In the genomic region with DNA sequence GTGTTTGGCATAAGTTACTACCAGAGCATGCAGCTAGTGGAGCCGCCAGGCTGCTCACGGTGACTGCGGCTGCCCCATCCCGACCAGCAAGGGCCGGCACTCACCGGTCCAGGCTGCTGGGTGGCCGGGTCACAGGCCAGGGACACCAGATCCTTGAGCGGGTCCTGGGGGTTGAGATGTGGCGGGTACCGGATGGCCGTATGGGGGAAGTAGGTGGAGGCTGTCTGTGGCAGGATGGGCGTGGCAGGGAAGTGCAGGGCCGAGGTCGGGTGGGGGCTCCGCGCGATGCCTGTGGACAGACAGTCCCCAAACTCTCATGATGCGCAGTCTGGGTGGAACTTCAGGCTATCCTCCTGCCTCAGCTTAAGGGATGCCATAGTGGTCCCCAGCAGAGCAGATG, we compare ENCODE assay signal across 9 mouse cellular contexts. TPM values are rescaled to one million over a fixed set of nuclear protein-coding genes. Genes with fewer than 3 reads are reported as not detected.
DNase-seq lines count a peak whose midpoint lies in the region; ATAC-seq lines count a peak whose summit lies in the region.
"Had no signal": no experiment of that assay in that cellular context is flagged by ENCODE, and none has a peak within 500 bp of the region (broad histone marks: within the 10 kb centered on the region; RNA-seq: fewer than 3 reads in every experiment).

No protein-coding gene starts in this region.

- peaks cover 95% of the 10 kb centered on the region for H3K4me1 ChIP-seq in forebrain, embryonic 10.5 days
- peaks cover 63% of the 10 kb centered on the region for H3K4me1 ChIP-seq in forebrain, embryonic 13.5 days
- H3K4me1 ChIP-seq in neural tube, embryonic 12.5 days: peaks cover 76% of the 10 kb centered on the region
- H3K4me1 ChIP-seq in neural tube, embryonic 15.5 days: peaks cover 70% of the 10 kb centered on the region
- H3K4me1 ChIP-seq in limb, embryonic 12.5 days (replicated peaks): peaks cover 91% of the 10 kb centered on the region

- no peak for DNase-seq in forebrain, embryonic 10.5 days (ENCODE audit: extremely low spot score, low spot score)
- peak; percentile 36 to 53 for DNase-seq in natural killer cell, adult 2 months (ENCODE audit: low spot score in 2 of 2)
- DNase-seq in retina, postnatal 1 day: no peak
- DNase-seq in gastrocnemius, postnatal 14 days: no peak

- no peak overlapping the region for H3K4me2 ChIP-seq in forebrain, embryonic 13.5 days
- 0 out of 2 replicates have a peak overlapping the region, but pooled peaks have one; percentile 3 for H3K4me2 ChIP-seq in neural tube, embryonic 12.5 days (replicated peaks)
- no peak overlapping the region for H3K4me2 ChIP-seq in neural tube, embryonic 15.5 days
- no peak overlapping the region for H3K4me2 ChIP-seq in limb, embryonic 12.5 days

- H3K27me3 ChIP-seq in forebrain, embryonic 10.5 days (ENCODE audit: poor library complexity, severe bottlenecking): peaks cover 97% of the 10 kb centered on the region
- H3K27me3 ChIP-seq in forebrain, embryonic 13.5 days: peaks cover 41% of the 10 kb centered on the region
- H3K27me3 ChIP-seq in neural tube, embryonic 12.5 days (replicated peaks): peaks cover 30% of the 10 kb centered on the region
- peaks cover 11% of the 10 kb centered on the region for H3K27me3 ChIP-seq in neural tube, embryonic 15.5 days (replicated peaks)
- peaks cover 60% of the 10 kb centered on the region for H3K27me3 ChIP-seq in limb, embryonic 12.5 days

- intact Hi-C loops in gastrocnemius, postnatal 14 days (cut with DNase I; ENCODE audit: low total_unique reads): no loop called here

- ATAC-seq in forebrain, embryonic 13.5 days: no peak
- ATAC-seq in neural tube, embryonic 12.5 days (ENCODE audit: low FRiP score, low read depth): no peak
- ATAC-seq in neural tube, embryonic 15.5 days (ENCODE audit: low FRiP score): no peak
- no peak for ATAC-seq in limb, embryonic 12.5 days (ENCODE audit: insufficient number of reproducible peaks, insufficient read depth, low FRiP score, low TSS enrichment, low read depth)

- 57% methylated on average over 18 of the region's 18 CpGs for WGBS in forebrain, embryonic 10.5 days
- WGBS in forebrain, embryonic 13.5 days: 55% methylated on average over 18 of the region's 18 CpGs
- 55% methylated on average over 18 of the region's 18 CpGs for WGBS in neural tube, embryonic 12.5 days
- WGBS in neural tube, embryonic 15.5 days: 61% methylated on average over 18 of the region's 18 CpGs
- 62% methylated on average over 18 of the region's 18 CpGs for WGBS in limb, embryonic 12.5 days

- H3K4me3 ChIP-seq in forebrain, embryonic 10.5 days: no peak overlapping the region
- no peak overlapping the region for H3K4me3 ChIP-seq in forebrain, embryonic 13.5 days
- no peak overlapping the region for H3K4me3 ChIP-seq in neural tube, embryonic 12.5 days
- H3K4me3 ChIP-seq in neural tube, embryonic 15.5 days (replicated peaks): no peak overlapping the region
- H3K4me3 ChIP-seq in limb, embryonic 12.5 days (replicated peaks): no peak overlapping the region
- H3K4me3 ChIP-seq: myocyte had no signal

- H3K27ac ChIP-seq in forebrain, embryonic 10.5 days: peak overlapping the region; percentile 45
- no peak overlapping the region for H3K27ac ChIP-seq in forebrain, embryonic 13.5 days
- no peak overlapping the region for H3K27ac ChIP-seq in neural tube, embryonic 12.5 days
- H3K27ac ChIP-seq in neural tube, embryonic 15.5 days (replicated peaks): no peak overlapping the region
- H3K27ac ChIP-seq in limb, embryonic 12.5 days: peak overlapping the region; percentile 35; the same call in 1 of the 2 replicates

- no peaks in the 10 kb centered on the region for H3K9me3 ChIP-seq in forebrain, embryonic 10.5 days
- H3K9me3 ChIP-seq in forebrain, embryonic 13.5 days (replicated peaks): no peaks in the 10 kb centered on the region
- no peaks in the 10 kb centered on the region for H3K9me3 ChIP-seq in neural tube, embryonic 12.5 days
- no peaks in the 10 kb centered on the region for H3K9me3 ChIP-seq in neural tube, embryonic 15.5 days (replicated peaks)
- H3K9me3 ChIP-seq in limb, embryonic 12.5 days: no peaks in the 10 kb centered on the region

- peaks cover 16% of the 10 kb centered on the region for H3K36me3 ChIP-seq in forebrain, embryonic 10.5 days (replicated peaks)
- H3K36me3 ChIP-seq in forebrain, embryonic 13.5 days (ENCODE audit: poor library complexity, severe bottlenecking): peaks cover 59% of the 10 kb centered on the region
- H3K36me3 ChIP-seq in neural tube, embryonic 12.5 days: peaks cover 27% of the 10 kb centered on the region
- peaks cover 54% of the 10 kb centered on the region for H3K36me3 ChIP-seq in neural tube, embryonic 15.5 days
- peaks cover 48% of the 10 kb centered on the region for H3K36me3 ChIP-seq in limb, embryonic 12.5 days

- H3K9ac ChIP-seq in forebrain, embryonic 13.5 days: no peak overlapping the region
- no peak overlapping the region for H3K9ac ChIP-seq in neural tube, embryonic 12.5 days
- no peak overlapping the region for H3K9ac ChIP-seq in neural tube, embryonic 15.5 days (replicated peaks)
- H3K9ac ChIP-seq in limb, embryonic 12.5 days (replicated peaks): no peak overlapping the region

RNA-seq across cellular contexts. Expression of a gene that starts 11.9 kb away (rescaled TPM):
- 1.6 and 1.9 TPM in 2 replicates for polyA plus RNA-seq in forebrain, embryonic 10.5 days (2016; fragmentation: Nextera tagmentation; extraction: Ambion mirVana)
- 1.8 TPM in 2 replicates for polyA plus RNA-seq in forebrain, embryonic 13.5 days (2015; fragmentation: Nextera tagmentation; extraction: Ambion mirVana)
- 2.1 and 2.7 TPM in 2 replicates for polyA plus RNA-seq in neural tube, embryonic 12.5 days (2016; fragmentation: Nextera tagmentation; extraction: Ambion mirVana)
- polyA plus RNA-seq in neural tube, embryonic 15.5 days (2015; fragmentation: Nextera tagmentation; extraction: Ambion mirVana): 2.5 and 9.3 TPM in 2 replicates
- 2.9 and 3.0 TPM in 2 replicates for polyA plus RNA-seq in limb, embryonic 12.5 days (2016; fragmentation: Nextera tagmentation; extraction: Ambion mirVana)
- total RNA-seq in gastrocnemius, postnatal 14 days (2021): under 1 TPM; 0.45 to 0.91 TPM

RNA-seq across cellular contexts. Expression of a gene that starts 15.9 kb away (rescaled TPM):
- polyA plus RNA-seq in forebrain, embryonic 10.5 days (2016; fragmentation: Nextera tagmentation; extraction: Ambion mirVana): 0.78 and 1.4 TPM in 2 replicates
- polyA plus RNA-seq in forebrain, embryonic 13.5 days (2015; fragmentation: Nextera tagmentation; extraction: Ambion mirVana): 2.1 and 2.3 TPM in 2 replicates
- polyA plus RNA-seq in neural tube, embryonic 12.5 days (2016; fragmentation: Nextera tagmentation; extraction: Ambion mirVana): 2.3 and 2.5 TPM in 2 replicates
- 3.4 and 3.6 TPM in 2 replicates for polyA plus RNA-seq in neural tube, embryonic 15.5 days (2015; fragmentation: Nextera tagmentation; extraction: Ambion mirVana)
- polyA plus RNA-seq in limb, embryonic 12.5 days (2016; fragmentation: Nextera tagmentation; extraction: Ambion mirVana): 1.1 and 3.1 TPM in 2 replicates
- under 1 TPM in 1 of 2 experiments, not detected in 1; 0.80 TPM for total RNA-seq in gastrocnemius, postnatal 14 days (2021)

RNA-seq across cellular contexts. Expression of a gene that starts 20.5 kb away (rescaled TPM):
- 2.6 and 3.1 TPM in 2 replicates for polyA plus RNA-seq in forebrain, embryonic 10.5 days (2016; fragmentation: Nextera tagmentation; extraction: Ambion mirVana)
- polyA plus RNA-seq in forebrain, embryonic 13.5 days (2015; fragmentation: Nextera tagmentation; extraction: Ambion mirVana): 4.2 and 5.8 TPM in 2 replicates
- polyA plus RNA-seq in neural tube, embryonic 12.5 days (2016; fragmentation: Nextera tagmentation; extraction: Ambion mirVana): 5.0 and 5.3 TPM in 2 replicates
- polyA plus RNA-seq in neural tube, embryonic 15.5 days (2015; fragmentation: Nextera tagmentation; extraction: Ambion mirVana): 5.7 and 7.2 TPM in 2 replicates
- polyA plus RNA-seq in limb, embryonic 12.5 days (2016; fragmentation: Nextera tagmentation; extraction: Ambion mirVana): 3.3 and 3.8 TPM in 2 replicates
- total RNA-seq in gastrocnemius, postnatal 14 days (2021): under 1 TPM; 0.41 to 0.47 TPM

RNA-seq across cellular contexts. Expression of a gene that starts 20.5 kb away (rescaled TPM):
- 96.8 and 97.9 TPM in 2 replicates for polyA plus RNA-seq in forebrain, embryonic 10.5 days (2016; fragmentation: Nextera tagmentation; extraction: Ambion mirVana)
- polyA plus RNA-seq in forebrain, embryonic 13.5 days (2015; fragmentation: Nextera tagmentation; extraction: Ambion mirVana): 76.7 and 87.3 TPM in 2 replicates
- polyA plus RNA-seq in neural tube, embryonic 12.5 days (2016; fragmentation: Nextera tagmentation; extraction: Ambion mirVana): 75.6 and 77.9 TPM in 2 replicates
- 101 TPM in 2 replicates for polyA plus RNA-seq in neural tube, embryonic 15.5 days (2015; fragmentation: Nextera tagmentation; extraction: Ambion mirVana)
- polyA plus RNA-seq in limb, embryonic 12.5 days (2016; fragmentation: Nextera tagmentation; extraction: Ambion mirVana): 71.9 and 74.6 TPM in 2 replicates
- total RNA-seq in gastrocnemius, postnatal 14 days (2021): 10 to 100 TPM; 38.6 to 39.8 TPM

RNA-seq across cellular contexts. Expression of a gene that starts 26.4 kb away (rescaled TPM):
- 135 and 139 TPM in 2 replicates for polyA plus RNA-seq in forebrain, embryonic 10.5 days (2016; fragmentation: Nextera tagmentation; extraction: Ambion mirVana)
- 117 and 128 TPM in 2 replicates for polyA plus RNA-seq in forebrain, embryonic 13.5 days (2015; fragmentation: Nextera tagmentation; extraction: Ambion mirVana)
- 136 and 138 TPM in 2 replicates for polyA plus RNA-seq in neural tube, embryonic 12.5 days (2016; fragmentation: Nextera tagmentation; extraction: Ambion mirVana)
- polyA plus RNA-seq in neural tube, embryonic 15.5 days (2015; fragmentation: Nextera tagmentation; extraction: Ambion mirVana): 132 and 146 TPM in 2 replicates
- polyA plus RNA-seq in limb, embryonic 12.5 days (2016; fragmentation: Nextera tagmentation; extraction: Ambion mirVana): 136 and 137 TPM in 2 replicates
- total RNA-seq in gastrocnemius, postnatal 14 days (2021): 10 to 100 TPM; 11.9 to 15.4 TPM

Comparison
In these comparisons a context has a peak if more than half of its experiments do, and no peak if none do; other contexts are left out.
1. H3K27ac ChIP-seq: peak in forebrain, embryonic 10.5 days (single experiment) and limb, embryonic 12.5 days (single experiment); none in forebrain, embryonic 13.5 days (single experiment), neural tube, embryonic 12.5 days (single experiment) and neural tube, embryonic 15.5 days (single experiment).
2. DNase-seq: peak in natural killer cell, adult 2 months (2 of 2); none in forebrain, embryonic 10.5 days (single experiment), retina, postnatal 1 day (single experiment) and gastrocnemius, postnatal 14 days (single experiment).